In genomic region chr10:81069836-81070235, GRCm38 (mm10) we compare ENCODE assay signal across 8 mouse cellular contexts. TPM values are rescaled to one million over a fixed set of nuclear protein-coding genes. Genes with fewer than 3 reads are reported as not detected.
A peak's percentile ranks its signal among the peaks of the same experiment; 100 is the strongest.
DNase-seq lines count a peak whose midpoint lies in the region; ATAC-seq lines count a peak whose summit lies in the region.

Gene Thop1, plus strand, starts transcription at chr10:81070035.

- H3K36me3 ChIP-seq in hindbrain, embryonic 11.5 days (ENCODE audit: control insufficient read depth, insufficient read depth, low read length) = peaks cover 6% of the 10 kb centered on the region

- peak within 1 kb of the TSS; percentile 68 for H3K4me2 ChIP-seq in hindbrain, embryonic 11.5 days (replicated peaks; ENCODE audit: low read depth, low read length)

- no peaks in the 10 kb centered on the region; the same call in 1 of the 2 replicates for H3K4me1 ChIP-seq in hindbrain, embryonic 11.5 days (replicated peaks; ENCODE audit: control insufficient read depth, insufficient read depth, low read length)

- no peaks in the 10 kb centered on the region for H3K9me3 ChIP-seq in hindbrain, embryonic 11.5 days (ENCODE audit: control insufficient read depth, low read length)

- H3K27ac ChIP-seq in hindbrain, embryonic 11.5 days (ENCODE audit: low read depth, low read length) = no peak within 1 kb of the TSS

- peak within 1 kb of the TSS; percentile 81 for H3K9ac ChIP-seq in hindbrain, embryonic 11.5 days (ENCODE audit: low read depth, low read length)

- H3K4me3 ChIP-seq in hindbrain, embryonic 11.5 days (ENCODE audit: low read depth, low read length) = peak within 1 kb of the TSS; percentile 76

- peak; percentile 95 for ATAC-seq in hindbrain, embryonic 11.5 days (ENCODE audit: low FRiP score)

- 0% methylated on average over 34 of the region's 35 CpGs for WGBS in hindbrain, embryonic 11.5 days

- peak; percentile 97 for DNase-seq in Muller cell, postnatal 12 days (ENCODE audit: inconsistent ontology term)
- peak; percentile 99 for DNase-seq in cerebellum, adult 9-11 months
- peak; percentile 97 to 98 for DNase-seq in frontal cortex, adult 2 months (ENCODE audit: extremely low spot score in 1 of 2, low spot score in 1 of 2)
- DNase-seq in hindbrain, embryonic 11.5 days (ENCODE audit: low spot score) = peak; percentile 99
- peak; percentile 95 to 96 for DNase-seq in layer of hippocampus, postnatal 10 days (ENCODE audit: low spot score in 2 of 2)
- DNase-seq in lung, postnatal 10 days = peak; percentile 99
- peak; percentile 96 for DNase-seq in ovary, postnatal 36 days (ENCODE audit: low spot score)
- DNase-seq in thymus, postnatal 25 days = peak; percentile 95

- no peaks in the 10 kb centered on the region for H3K27me3 ChIP-seq in hindbrain, embryonic 11.5 days (ENCODE audit: control insufficient read depth, insufficient read depth, low read length)

RNA-seq across cellular contexts. Expression of gene Thop1, which starts in this region (rescaled TPM):
- polyA plus RNA-seq in frontal cortex, adult 2 months (2012; rRNA removed) = 60.8 and 63.1 TPM in 2 replicates
- 44.1 and 46.4 TPM in 2 replicates for polyA plus RNA-seq in hindbrain, embryonic 11.5 days (2014; fragmentation: Nextera tagmentation; extraction: Ambion mirVana)
- total RNA-seq in layer of hippocampus, postnatal 10 days (2021) = 10 to 100 TPM; 56.3 to 57.6 TPM
